Mouse (Mus musculus) gastrocnemius, postnatal 14 days (tissue): Measurements from ENCODE around the gene Tuft1. TPM values are rescaled to one million over a fixed set of nuclear protein-coding genes. Genes with fewer than 3 reads are reported as not detected.
A peak's percentile ranks its signal among the peaks of the same experiment; 100 is the strongest.
"Not testable (repeated sequence)": the region's sequence is repeated elsewhere in the genome, so short reads cannot be mapped to it uniquely, and the experiment has no call there.

Source experiments
- DNase-seq: peaks from one replicate; pipeline ENCODE4 v3.0.0; 2021; ENCODE audit warnings: mixed read lengths
- intact Hi-C: fragments of 180-260 bp; cut with DNase I; formaldehyde crosslinking; loops from one replicate; pipeline ENCODE4 v1.15.1; 2025; ENCODE audit warnings: low total_unique reads
- total RNA-seq, 2 experiments: library from RNA; stranded (reverse); gene quantifications; 2 replicates each; pipeline ENCODE4 v1.2.3; 2021

The Tuft1 gene
- total RNA-seq, 2 experiments from 2014 or later: 0.98 to 1.4 TPM

DNA sequence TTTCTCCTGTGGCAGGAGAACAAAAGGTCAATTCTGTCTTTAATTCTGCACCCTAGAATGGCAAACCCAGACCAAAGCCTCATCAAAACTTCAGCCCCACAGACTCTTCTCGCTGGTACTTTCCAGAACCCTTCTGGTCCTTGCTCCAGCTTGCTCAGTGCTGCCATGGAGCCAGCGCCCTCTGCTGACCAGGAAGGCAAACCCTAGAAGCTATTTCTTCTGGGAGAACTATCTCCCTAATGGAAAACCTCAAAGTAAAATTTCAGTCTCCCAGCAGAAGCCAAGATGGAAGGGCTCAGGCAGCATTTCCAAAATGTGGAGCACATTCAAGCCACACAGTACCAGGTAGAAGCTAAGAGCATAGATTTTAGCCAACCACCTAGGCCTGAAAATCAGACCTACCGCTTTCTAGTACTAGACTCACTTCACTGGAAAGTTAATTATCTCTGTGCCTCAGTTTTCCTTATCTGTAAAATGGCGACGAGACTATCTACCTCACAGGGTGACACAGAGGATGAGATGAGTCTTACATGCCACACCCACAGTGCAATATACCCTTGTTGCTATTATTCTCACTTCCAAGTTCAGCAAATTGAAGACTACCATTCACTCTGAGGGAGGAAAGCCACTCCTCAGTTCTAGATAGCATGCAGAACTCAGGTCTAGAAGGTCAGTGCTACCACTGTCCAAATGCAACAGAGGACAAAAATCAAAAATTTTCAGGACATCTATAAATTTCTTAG lies 6.6 kb upstream of the Tuft1 start:
- intact Hi-C loops, DNase-seq: not testable (repeated sequence)

DNA sequence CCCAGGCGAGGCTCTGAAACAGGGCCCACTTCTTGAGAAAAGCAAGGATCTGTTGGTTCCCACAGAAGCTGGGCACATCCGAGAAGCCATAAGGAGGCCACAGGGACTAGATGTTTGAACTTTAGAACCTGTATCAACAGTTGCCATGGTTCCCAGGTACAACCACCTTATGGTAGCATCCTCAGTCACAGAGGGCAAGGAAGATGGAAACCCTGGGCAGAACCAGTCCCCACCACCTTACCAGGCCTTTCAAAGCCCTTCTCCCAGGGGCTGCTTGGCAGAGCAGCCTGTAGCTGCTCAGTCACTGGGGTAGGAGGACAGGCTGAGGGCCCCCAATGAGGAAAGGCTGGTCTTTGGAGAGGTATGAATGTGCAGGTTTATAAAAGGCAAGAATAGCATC lies 2.2 kb upstream of the Tuft1 start:
- intact Hi-C loops, DNase-seq: not testable (repeated sequence)

GRCm38 (mm10) chr3:94659142-94659748 lies 573 bp upstream of the Tuft1 start:
- intact Hi-C loops, DNase-seq: not testable (repeated sequence)

DNA sequence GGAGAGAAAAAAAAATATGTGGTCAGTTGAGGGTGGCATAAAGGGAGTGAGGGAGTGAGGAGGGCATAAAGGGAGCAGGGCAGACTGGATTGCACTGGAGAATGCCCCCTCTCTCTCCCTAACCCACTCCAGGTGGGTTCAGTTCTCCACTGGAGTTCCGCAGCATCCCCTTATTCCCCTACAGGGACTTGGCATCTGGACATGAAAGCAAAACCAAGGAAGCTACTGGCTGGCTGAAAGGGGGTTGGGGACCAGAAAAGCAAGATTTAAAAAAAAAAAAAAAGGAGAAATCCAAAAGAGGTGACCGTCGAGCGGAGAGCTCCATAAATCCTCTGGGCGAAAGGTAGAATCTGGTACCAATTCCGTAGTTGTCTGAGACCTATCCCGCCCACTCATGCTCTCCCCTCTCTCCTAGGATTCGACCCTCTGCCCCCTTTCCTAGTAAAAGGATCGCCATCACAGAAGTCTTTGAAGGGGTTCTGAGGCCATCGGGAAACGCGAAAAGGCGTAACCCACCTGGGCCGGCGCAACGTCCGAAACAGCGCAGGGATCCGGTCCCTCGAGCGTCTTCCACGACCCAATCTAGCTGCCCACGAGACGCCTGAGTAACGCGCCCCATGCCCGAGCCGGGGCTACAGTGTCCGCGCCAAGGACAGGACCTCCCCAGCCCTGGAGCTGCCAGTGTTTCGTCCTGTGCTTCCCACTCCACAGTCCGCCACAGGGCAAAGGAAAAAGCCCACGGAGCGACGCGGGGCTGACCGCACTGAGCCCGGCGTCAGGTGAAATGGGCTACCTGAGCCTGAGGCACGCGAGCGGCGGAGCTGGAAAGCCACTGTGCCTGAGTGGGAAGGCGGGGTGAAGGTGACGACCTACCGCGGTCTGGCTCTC lies 576 bp downstream of the Tuft1 start:
- intact Hi-C loops, DNase-seq: not testable (repeated sequence)

DNA sequence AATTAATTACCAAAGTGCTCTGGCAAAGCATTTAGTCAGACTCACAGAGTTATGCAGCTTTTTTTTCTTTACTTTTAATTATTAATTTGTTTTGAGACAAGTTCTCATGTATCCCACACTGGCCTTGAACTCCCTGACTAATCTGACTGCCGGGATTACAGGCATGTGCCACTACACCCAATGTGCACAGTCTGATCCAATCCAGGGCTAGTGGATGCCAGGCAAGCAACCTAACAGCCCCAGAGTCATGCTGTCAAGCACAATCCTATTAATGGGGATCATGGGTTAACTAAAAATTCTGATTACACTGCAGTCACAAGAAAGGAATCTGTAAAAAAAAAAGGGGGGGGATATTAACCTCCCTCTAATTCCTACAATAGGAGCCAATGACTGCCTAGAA lies 4.7 kb downstream of the Tuft1 start:
- DNase-seq, intact Hi-C loops: not testable (repeated sequence)

- DNase-seq: no peak
- intact Hi-C loops: no loop called here
Observed at GRCm38 (mm10) chr3:94650409-94650808, 8.3 kb downstream of the Tuft1 start.

- intact Hi-C loops: loop anchor here (10.0 kb wide), 1 partner anchor 86 kb away; no protein-coding TSS in a partner anchor
- no peak for DNase-seq
Observed at GRCm38 (mm10) chr3:94648755-94649590, 9.7 kb downstream of the Tuft1 start.

DNA sequence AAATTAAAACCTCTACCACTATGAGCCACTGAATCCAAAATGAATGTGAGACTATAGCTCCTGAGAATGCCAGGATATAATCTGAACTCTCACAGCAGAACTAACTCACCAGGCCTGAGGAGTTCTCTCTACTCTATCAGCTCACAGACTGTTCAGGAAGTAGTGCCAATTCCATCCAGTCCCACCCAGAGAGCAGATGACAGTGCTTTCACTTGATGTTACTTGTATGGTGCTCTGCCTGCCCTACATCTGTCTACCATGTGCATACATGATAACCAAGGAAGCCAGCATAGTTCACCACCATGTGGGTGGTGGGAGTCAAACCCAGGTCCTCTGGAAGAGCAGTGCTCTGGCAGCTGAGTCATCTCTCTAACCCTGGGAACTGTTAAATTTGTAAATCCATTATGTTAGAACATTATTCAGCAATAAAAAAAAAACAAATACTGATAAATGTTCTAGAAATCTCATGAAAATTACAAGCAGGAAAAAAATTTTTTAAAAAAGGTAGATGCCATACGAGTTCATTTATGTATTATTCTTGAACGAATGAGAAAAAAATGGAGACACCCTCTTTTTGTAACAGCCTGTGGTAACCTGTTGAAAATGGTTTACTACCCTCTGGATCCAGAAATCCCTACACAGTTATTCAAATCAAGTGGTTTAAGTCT lies 16.0 kb downstream of the Tuft1 start, which contains the start of gene Gm10972:
Gm10972 (plus strand) TSS at position 618 of the 668 bp plus-strand sequence.
- DNase-seq: not testable (repeated sequence)
- intact Hi-C loops: loop anchor here (10.0 kb wide), 1 partner anchor 92 kb away; no protein-coding TSS in a partner anchor

GRCm38 (mm10) chr3:94629876-94630275 lies 28.8 kb downstream of the Tuft1 start:
- intact Hi-C loops: loop anchor here (10.0 kb wide), 1 partner anchor 215 kb away; no protein-coding TSS in a partner anchor
- no peak for DNase-seq

DNA sequence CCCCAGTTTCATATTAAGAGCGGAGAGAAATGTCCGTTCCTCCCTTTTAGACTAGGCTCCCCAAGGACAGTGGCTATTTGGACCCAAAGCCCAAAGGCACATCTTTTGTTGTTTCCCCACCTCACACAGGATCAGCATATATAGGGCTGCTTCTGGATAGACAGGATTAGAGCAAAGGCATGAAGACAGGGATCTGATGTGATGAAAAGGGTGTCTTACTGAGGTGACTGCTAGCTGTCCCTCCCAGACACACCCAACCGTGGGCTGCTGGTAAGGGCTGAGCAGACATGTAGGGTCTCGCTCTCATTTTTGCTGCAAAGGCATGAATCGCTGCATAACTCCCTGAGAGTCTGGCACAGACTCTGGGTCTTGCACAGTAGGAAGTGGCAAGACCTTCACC lies 30.0 kb downstream of the Tuft1 start:
- no peak for DNase-seq
- intact Hi-C loops: loop anchor here (10.0 kb wide), 1 partner anchor 216 kb away; no protein-coding TSS in a partner anchor

DNA sequence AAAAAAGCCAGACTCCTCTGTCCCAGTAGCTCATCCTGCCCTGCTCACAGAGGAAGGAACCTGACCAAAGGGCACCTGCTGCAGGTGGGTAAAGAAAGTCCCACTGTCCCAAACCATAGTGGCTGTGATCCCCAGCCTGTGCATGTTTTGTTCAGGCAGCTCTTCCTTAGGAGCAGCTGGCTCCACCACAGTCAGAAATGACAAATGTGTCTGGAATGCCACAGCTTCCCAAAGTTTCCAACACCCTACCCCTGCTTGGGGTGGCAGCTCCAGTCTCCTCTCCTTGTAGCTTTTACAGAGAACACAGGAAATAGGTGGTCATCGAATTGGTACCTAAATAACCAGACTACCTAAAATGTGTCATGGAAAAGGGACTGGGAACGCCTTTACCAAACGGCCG lies 34.4 kb downstream of the Tuft1 start:
- DNase-seq: no peak
- intact Hi-C loops: loop anchor here (10.0 kb wide), 1 partner anchor 221 kb away; no protein-coding TSS in a partner anchor

DNA sequence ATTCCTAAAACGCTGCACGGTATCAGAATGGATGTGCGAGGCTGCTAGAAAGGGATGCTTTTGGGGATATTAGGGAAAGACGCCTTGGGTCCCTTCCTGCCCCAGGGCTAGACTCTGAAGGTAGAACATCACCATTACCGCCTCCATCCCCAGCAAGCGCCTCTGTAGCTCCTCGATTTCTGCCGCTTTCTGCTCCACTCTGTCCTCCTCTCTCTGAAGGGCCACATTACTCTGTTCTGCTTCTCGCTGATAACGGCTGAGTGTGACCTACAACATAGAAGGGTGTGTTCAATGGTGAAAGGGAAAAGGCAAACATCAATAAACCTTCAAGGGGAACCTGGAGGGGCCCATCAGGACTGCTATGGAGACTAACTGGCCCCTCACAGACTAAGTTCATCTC lies 36.1 kb downstream of the Tuft1 start:
- no peak for DNase-seq
- intact Hi-C loops: loop anchor here (10.0 kb wide), 1 partner anchor 222 kb away; no protein-coding TSS in a partner anchor

DNA sequence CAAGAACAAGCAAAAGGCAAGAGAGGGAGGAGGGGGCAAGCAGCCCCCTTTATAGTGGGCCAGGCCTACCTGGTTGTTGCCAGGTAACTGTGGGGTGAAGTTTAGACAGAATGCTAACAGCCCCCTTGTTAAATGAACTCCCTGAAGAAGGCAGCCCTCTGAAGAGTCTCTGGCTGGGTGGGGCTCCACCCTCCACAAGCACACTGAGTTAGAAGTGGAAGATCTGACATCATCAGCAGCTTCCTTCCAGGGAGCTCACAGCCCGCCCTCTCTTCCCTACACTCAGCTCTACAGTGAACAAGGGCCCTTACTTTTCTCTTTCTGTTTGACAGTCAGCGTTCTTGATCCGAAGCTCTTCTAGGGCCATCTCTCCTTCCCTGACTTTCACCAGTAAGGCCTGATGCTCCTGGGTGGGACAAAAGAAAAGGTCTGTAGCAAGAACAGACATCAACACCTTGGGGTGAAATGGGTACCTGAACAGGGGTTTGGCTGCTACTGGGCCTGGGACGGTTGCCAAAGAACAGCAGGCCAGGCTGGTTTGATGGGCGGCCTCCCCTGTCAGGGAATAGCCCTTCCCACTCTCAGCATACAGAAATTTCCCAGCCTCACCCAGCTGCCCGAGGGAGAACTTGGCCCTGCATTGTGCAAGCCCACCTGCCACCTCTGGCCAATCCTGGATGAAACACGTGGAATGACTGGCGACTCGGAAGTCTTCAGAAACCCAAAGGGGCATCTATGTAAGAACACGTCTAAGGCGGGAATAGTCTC lies 36.7 kb downstream of the Tuft1 start:
- DNase-seq: no peak
- intact Hi-C loops: loop anchor here (10.0 kb wide), 1 partner anchor 223 kb away; no protein-coding TSS in a partner anchor

DNA sequence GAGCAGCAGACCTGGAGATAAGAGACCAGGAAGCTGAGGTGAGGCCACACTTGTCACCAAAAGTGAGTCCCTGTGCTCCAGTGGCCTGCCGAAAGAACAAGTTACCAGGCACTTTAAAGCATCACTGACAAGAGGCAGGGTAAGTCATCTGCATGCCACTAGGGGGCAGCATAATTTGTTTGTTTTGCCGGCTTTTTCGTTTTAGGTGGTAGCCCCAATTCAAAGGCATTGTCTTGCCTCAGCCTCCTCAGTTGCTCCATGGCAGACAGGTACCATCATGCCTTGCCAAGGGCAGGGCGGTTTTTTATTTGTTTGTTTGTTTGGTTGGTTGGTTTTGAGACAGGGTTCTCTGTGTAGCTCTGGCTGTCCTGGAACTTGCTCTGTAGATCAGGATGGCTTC lies 42.0 kb downstream of the Tuft1 start:
- intact Hi-C loops: no loop called here
- peak; percentile 16 for DNase-seq

DNA sequence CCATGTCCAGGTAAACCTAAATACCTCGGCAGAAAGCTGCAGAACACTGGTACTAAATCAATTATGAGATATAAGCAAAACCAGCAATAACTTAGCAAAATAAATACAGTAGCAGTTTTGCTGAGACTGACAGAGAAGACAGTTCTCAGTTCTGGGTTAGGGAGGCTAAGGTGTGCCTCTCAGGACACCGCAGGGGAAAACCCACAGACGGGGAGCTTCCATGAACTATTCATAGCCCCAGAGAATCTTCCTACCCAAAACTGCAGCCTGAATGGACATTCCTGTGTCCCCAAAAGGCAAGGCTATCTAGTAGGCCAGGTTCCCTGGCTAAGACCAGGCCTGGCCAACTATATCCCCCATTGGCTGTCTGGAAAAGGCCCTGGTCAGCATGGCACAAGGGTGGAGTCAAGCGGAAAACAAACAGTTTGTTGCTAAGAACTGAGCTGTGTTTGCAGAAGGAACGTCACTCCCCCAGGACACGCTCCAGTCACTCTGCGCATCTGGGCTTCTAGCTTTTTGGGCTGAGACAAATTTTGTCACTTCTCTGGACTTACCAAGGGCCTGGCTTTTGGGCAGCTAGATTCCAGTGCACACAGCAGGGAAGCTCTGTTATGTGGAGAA lies 45.3 kb downstream of the Tuft1 start:
- intact Hi-C loops: no loop called here
- peak; percentile 28 for DNase-seq

DNA sequence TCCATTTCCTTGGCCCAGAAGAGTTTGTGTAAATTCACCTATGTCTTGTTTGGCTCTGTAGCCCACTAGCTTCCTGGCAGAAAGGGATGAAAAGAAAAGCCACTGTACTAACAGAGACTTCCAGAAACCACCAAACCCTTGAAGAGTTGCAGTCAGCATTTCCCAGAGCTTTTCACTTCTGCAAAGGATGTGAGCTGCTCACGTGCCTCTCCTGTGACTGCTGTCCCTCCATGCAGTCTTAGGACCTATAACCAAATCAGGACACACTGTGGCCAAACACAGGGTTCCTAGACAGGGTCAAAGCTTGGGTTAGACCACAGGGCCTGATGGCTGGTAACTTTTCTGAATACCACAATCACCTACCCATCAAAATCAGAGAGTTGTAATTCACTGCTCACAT lies 46.4 kb downstream of the Tuft1 start:
- intact Hi-C loops: no loop called here
- no peak for DNase-seq

DNA sequence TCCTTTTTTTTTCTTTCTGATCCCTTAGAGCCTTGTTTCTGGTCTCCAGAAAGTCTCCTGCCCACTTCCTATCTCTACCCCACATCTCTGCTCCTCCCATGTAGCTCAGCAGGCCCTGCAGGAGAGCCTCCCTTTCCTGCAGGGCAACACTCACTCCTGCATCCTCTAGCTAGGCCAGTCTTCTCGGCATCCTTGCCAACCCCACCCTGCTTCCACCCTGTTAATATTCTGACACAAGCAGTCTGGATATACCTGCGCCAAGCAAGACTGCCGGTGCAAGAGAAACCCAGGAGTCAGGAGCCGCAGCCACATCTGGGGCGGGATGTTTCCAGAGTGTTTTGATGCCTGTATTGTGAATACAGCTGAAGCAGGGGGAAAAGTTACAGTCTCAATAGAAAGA lies 46.8 kb downstream of the Tuft1 start:
- intact Hi-C loops: no loop called here
- no peak for DNase-seq
